Mouse (Mus musculus) limb, embryonic 14.5 days (tissue): Measurements from ENCODE around the gene Dmc1. TPM values are rescaled to one million over a fixed set of nuclear protein-coding genes. Genes with fewer than 3 reads are reported as not detected.

Source experiments
- ATAC-seq: fragments of 200-750 bp; cut with Nextera tagmentation; 2 replicates; pipeline ENCODE4 v1.8.0; 2017; ENCODE audit warnings: low read depth, moderate number of reproducible peaks, moderate TSS enrichment; ENCODE audit not compliant: low FRiP score
- DNase-seq: peaks from one replicate; pipeline ENCODE4 v3.0.0-alpha.2; 2015; ENCODE audit warnings: low spot score
- H3K27ac ChIP-seq: fragments of 300-500 bp; sonication (generic); replicated peaks from 2 replicates; pipeline ENCODE4 v1.5.1; 2014; ENCODE audit warnings: low read depth, mild to moderate bottlenecking, low read length, moderate library complexity, mixed read lengths
- H3K27me3 ChIP-seq: fragments of 300-500 bp; sonication (generic); 2 replicates; pipeline ENCODE4 v1.6.1; 2014; ENCODE audit warnings: low read length, mixed read lengths; ENCODE audit not compliant: control insufficient read depth, insufficient read depth
- H3K36me3 ChIP-seq: fragments of 300-500 bp; sonication (generic); 2 replicates; pipeline ENCODE4 v1.6.1; 2014; ENCODE audit warnings: mild to moderate bottlenecking, low read length, moderate library complexity, mixed read lengths; ENCODE audit not compliant: control insufficient read depth, insufficient read depth
- H3K4me1 ChIP-seq: fragments of 300-500 bp; sonication (generic); 2 replicates; pipeline ENCODE4 v1.6.1; 2014; ENCODE audit warnings: antibody characterized with exemption, low read length, mixed read lengths; ENCODE audit not compliant: control insufficient read depth, insufficient read depth
- H3K4me2 ChIP-seq: fragments of 300-500 bp; sonication (generic); replicated peaks from 2 replicates; pipeline ENCODE4 v1.6.1; 2014; ENCODE audit warnings: low read depth, mild to moderate bottlenecking, low read length, moderate library complexity; ENCODE audit not compliant: severe bottlenecking
- H3K4me3 ChIP-seq: fragments of 300-500 bp; sonication (generic); replicated peaks from 2 replicates; pipeline ENCODE4 v1.5.1; 2014; ENCODE audit warnings: low read length
- H3K9ac ChIP-seq: fragments of 300-500 bp; sonication (generic); 2 replicates; pipeline ENCODE4 v1.6.1; 2014; ENCODE audit warnings: mild to moderate bottlenecking, low read depth, low read length, moderate library complexity; ENCODE audit not compliant: severe bottlenecking
- H3K9me3 ChIP-seq: fragments of 300-500 bp; sonication (generic); 2 replicates; pipeline ENCODE4 v1.6.1; 2016; ENCODE audit warnings: low read length; ENCODE audit not compliant: control insufficient read depth
- POLR2A ChIP-seq: fragments of 200-500 bp; IDR thresholded peaks from 2 replicates; pipeline ENCODE4 v1.8.0; 2012; ENCODE audit warnings: inconsistent platforms, mild to moderate bottlenecking, moderate library complexity, borderline replicate concordance; ENCODE audit not compliant: insufficient read depth, insufficient read length; ENCODE audit errors: extremely low read depth
- WGBS: fragments of 180-500 bp; shearing (Covaris S2); extraction: QIAGEN DNeasy Blood & Tissue Kit; methylation state at CpG from one replicate; pipeline ENCODE4 v1.1.7; 2014; 5-methylcytosine and 5-hydroxymethylcytosine counted together
- polyA plus RNA-seq, 2 experiments: library from polyadenylated mRNA; depleted of rRNA in 1 of 2; stranded (reverse) in 1 of 2; unstranded in 1 of 2; fragments of >200 nt; fragmentation: Nextera tagmentation in 1 of 2; extraction: Ambion mirVana in 1 of 2; gene quantifications; 2 replicates each; pipeline versions ENCODE4 v1.2.1 to v1.2.3; 2012 to 2014

Dmc1 gene
- polyA plus RNA-seq, 2 experiments, result 2.6 to 13.6 TPM

DNA sequence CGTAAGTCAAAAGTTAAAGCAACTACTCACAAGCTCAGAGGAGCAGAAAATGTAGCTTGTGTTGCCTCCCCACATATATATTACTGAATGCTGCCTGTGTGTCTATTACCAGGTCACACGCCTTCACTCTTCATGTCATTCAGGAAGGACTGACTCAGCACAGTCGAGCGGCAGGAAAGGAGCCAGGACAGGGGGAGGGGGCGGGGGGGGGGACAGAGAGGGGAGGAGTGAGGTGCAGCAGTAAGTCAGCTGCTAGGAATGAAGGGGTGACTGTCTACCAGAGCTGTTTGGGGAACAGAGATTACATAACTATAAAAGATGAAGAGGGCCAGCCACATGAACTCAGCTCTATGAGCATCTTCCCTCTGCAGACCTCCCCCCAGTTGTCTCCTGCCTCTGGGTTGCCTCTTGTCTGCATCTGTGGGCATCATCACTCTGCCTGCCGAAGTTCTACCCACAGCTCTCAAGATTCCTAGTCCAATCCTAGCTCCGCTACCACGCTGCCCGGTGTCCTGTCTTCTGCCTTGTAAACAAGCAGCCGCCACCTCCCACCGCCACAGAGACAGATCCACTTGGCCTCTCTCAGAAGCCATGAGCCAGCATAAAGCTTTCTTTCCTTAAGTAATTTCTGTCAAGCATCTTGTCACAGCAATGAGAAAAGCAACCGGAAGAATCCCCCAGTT lies 36.4 kb upstream of the Dmc1 start:
- ATAC-seq, result no peak
- Histone ChIP-seq H3K4me1 (no peaks in the 10 kb centered on the region), H3K4me3 (no peak overlapping the region), H3K9me3 (no peaks in the 10 kb centered on the region), H3K36me3 (peaks cover 26% of the 10 kb centered on the region), H3K27ac (no peak overlapping the region), H3K4me2 (no peak overlapping the region), H3K9ac (no peak overlapping the region), H3K27me3 (no peaks in the 10 kb centered on the region)
- TF ChIP-seq POLR2A, result no peak
- DNase-seq, result no peak
- 68% methylated on average over 12 of the region's 12 CpGs for WGBS

- WGBS, result 53% methylated on average over 2 of the region's 2 CpGs
These were observed 25.6 kb upstream of the Dmc1 start for GRCm38 (mm10) chr15:79630471-79630870.

GRCm38 (mm10) chr15:79619770-79620414 lies 15.0 kb upstream of the Dmc1 start:
- no peak overlapping the region for H3K4me3 ChIP-seq
- no peak overlapping the region for H3K9ac ChIP-seq
- no peaks in the 10 kb centered on the region for H3K9me3 ChIP-seq
- no peaks in the 10 kb centered on the region for H3K27me3 ChIP-seq
- peaks cover 28% of the 10 kb centered on the region for H3K36me3 ChIP-seq
- H3K4me1 ChIP-seq, result no peaks in the 10 kb centered on the region
- no peak overlapping the region for H3K4me2 ChIP-seq
- ATAC-seq, result no peak
- H3K27ac ChIP-seq, result no peak overlapping the region
- no peak for DNase-seq
- no peak for TF ChIP-seq POLR2A
- 81% methylated on average over 10 of the region's 11 CpGs for WGBS

More at GRCm38 (mm10) chr15:79630471-79630870, 25.6 kb upstream of the Dmc1 start:
- Histone ChIP-seq H3K4me3 (no peak overlapping the region), H3K4me1 (no peaks in the 10 kb centered on the region), H3K27ac (no peak overlapping the region), H3K9me3 (no peaks in the 10 kb centered on the region), H3K4me2 (no peak overlapping the region), H3K36me3 (peaks cover 35% of the 10 kb centered on the region), H3K9ac (no peak overlapping the region), H3K27me3 (no peaks in the 10 kb centered on the region)
- TF ChIP-seq POLR2A, result no peak
- ATAC-seq (no peak), DNase-seq (no peak)

- WGBS, result 87% methylated on average over 7 of the region's 7 CpGs
- Histone ChIP-seq H3K9me3 (no peaks in the 10 kb centered on the region), H3K4me3 (no peak overlapping the region), H3K36me3 (peaks cover 25% of the 10 kb centered on the region), H3K4me1 (no peaks in the 10 kb centered on the region), H3K4me2 (no peak overlapping the region), H3K27me3 (no peaks in the 10 kb centered on the region), H3K9ac (no peak overlapping the region), H3K27ac (no peak overlapping the region)
- TF ChIP-seq POLR2A, result no peak
- no peak for ATAC-seq
- no peak for DNase-seq
These were observed 13.5 kb upstream of the Dmc1 start for GRCm38 (mm10) chr15:79618456-79618855.

DNA sequence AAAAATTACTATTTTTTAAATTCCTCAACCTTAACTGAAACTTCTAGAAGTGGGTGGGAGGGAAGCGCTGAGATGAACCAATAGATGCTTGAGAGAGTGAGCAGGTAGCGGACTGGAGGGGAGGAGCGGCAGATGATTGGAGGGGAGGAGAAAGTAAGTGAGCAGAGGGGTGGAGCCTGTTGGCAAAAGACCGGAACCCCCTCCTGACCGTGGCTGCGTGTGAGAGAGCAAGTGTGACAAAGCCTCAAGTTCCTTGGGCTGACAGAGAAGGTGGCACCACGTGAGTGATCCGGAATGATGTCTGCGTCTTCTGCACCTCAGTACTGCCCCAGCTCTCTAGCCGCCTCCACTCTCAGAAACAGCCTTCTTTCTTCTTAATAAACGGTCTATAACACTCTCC lies 12.2 kb upstream of the Dmc1 start:
- H3K4me1 ChIP-seq, result no peaks in the 10 kb centered on the region
- WGBS, result 79% methylated on average over 11 of the region's 11 CpGs
- H3K4me3 ChIP-seq, result no peak overlapping the region
- DNase-seq (no peak), ATAC-seq (no peak)
- TF ChIP-seq POLR2A, result no peak
- no peaks in the 10 kb centered on the region for H3K27me3 ChIP-seq
- no peaks in the 10 kb centered on the region for H3K9me3 ChIP-seq
- no peak overlapping the region for H3K9ac ChIP-seq
- H3K27ac ChIP-seq, result no peak overlapping the region
- H3K4me2 ChIP-seq, result no peak overlapping the region
- peaks cover 20% of the 10 kb centered on the region for H3K36me3 ChIP-seq
